Mouse (Mus musculus) cerebellum, adult 9-10 months (tissue): ENCODE data around the gene Cul4a.

ENCODE experiments used
- DNase-seq: peaks from one replicate; pipeline ENCODE4 v3.0.0; 2022

Cul4a gene

GRCm38 (mm10) chr8:13141681-13142080, 36.3 kb downstream of the Cul4a start:
- no peak for DNase-seq

- no peak for DNase-seq
Observed at GRCm38 (mm10) chr8:13148476-13148875, 43.1 kb downstream of the Cul4a start.

- DNase-seq = no peak
Observed at GRCm38 (mm10) chr8:13149287-13149686, 43.9 kb downstream of the Cul4a start.

GRCm38 (mm10) chr8:13149866-13150265, 44.4 kb downstream of the Cul4a start:
- peak; percentile 21 for DNase-seq

- no peak for DNase-seq
Observed at GRCm38 (mm10) chr8:13150929-13151328, 45.5 kb downstream of the Cul4a start.

- no peak for DNase-seq
Observed at GRCm38 (mm10) chr8:13154099-13154498, 48.7 kb downstream of the Cul4a start.

GRCm38 (mm10) chr8:13155358-13155757, 49.9 kb downstream of the Cul4a start:
- no peak for DNase-seq

GRCm38 (mm10) chr8:13156327-13157097, 51.1 kb downstream of the Cul4a start:
- no peak for DNase-seq

GRCm38 (mm10) chr8:13158718-13159376, 53.4 kb downstream of the Cul4a start, which contains the start of gene Lamp1:
TSS of gene Lamp1 (plus strand) at chr8:13159161.
- DNase-seq = peak; percentile 99

- DNase-seq = no peak
Observed at GRCm38 (mm10) chr8:13159377-13159881, 54.0 kb downstream of the Cul4a start.

GRCm38 (mm10) chr8:13160691-13161090, 55.3 kb downstream of the Cul4a start:
- DNase-seq = no peak

GRCm38 (mm10) chr8:13162098-13162497, 56.7 kb downstream of the Cul4a start:
- DNase-seq = no peak

- DNase-seq = no peak
Observed at GRCm38 (mm10) chr8:13163563-13163962, 58.1 kb downstream of the Cul4a start.

- no peak for DNase-seq
Observed at GRCm38 (mm10) chr8:13164361-13164760, 58.9 kb downstream of the Cul4a start.

GRCm38 (mm10) chr8:13170510-13170909, 65.1 kb downstream of the Cul4a start:
- no peak for DNase-seq

GRCm38 (mm10) chr8:13174305-13174704, 68.9 kb downstream of the Cul4a start:
- no peak for DNase-seq

- DNase-seq = no peak
Observed at GRCm38 (mm10) chr8:13174811-13175210, 69.4 kb downstream of the Cul4a start.

GRCm38 (mm10) chr8:13175650-13176049, 70.2 kb downstream of the Cul4a start:
- no peak for DNase-seq

- DNase-seq = no peak
Observed at GRCm38 (mm10) chr8:13177173-13177852, 71.9 kb downstream of the Cul4a start.

- DNase-seq = no peak
Observed at GRCm38 (mm10) chr8:13178137-13178536, 72.7 kb downstream of the Cul4a start.

- DNase-seq = no peak
Observed at GRCm38 (mm10) chr8:13179482-13179881, 74.1 kb downstream of the Cul4a start.

GRCm38 (mm10) chr8:13179948-13180347, 74.5 kb downstream of the Cul4a start:
- DNase-seq = no peak

GRCm38 (mm10) chr8:13180408-13180807, 75.0 kb downstream of the Cul4a start:
- no peak for DNase-seq
